Mouse (Mus musculus): ENCODE measurements around the gene Setd1b. TPM values are rescaled to one million over a fixed set of nuclear protein-coding genes. Genes with fewer than 3 reads are reported as not detected.

Gene Setd1b
- total and polyA plus RNA-seq, 3 experiments, result 2.1 to 90.6 (median 76.7) TPM

DNA sequence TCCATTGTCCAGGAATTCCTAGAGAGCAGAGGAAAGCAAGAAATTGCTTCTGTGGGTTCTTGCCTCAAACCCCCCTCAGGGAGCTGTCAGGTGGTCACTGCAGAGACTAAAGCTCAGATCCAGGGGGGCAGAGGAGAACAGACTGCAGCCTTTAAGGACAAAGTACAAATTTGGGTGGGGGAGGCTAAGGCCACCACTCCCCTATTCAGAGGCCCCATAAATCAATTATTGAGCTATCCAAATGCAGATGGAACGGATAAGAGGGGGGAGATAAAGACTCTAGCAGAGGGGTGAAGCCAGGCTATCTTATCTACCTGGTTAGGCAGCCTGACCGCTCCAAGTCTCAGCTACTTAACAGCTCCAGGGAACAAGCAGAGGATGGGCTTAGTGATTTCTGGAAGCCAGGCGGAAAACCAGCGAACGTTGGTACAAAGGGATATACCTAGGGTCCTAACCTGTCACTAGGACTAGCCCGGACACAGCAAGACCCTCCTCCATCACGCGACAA is 7.1 kb upstream of the Setd1b start:
- TF ChIP-seq CTCF (IDR thresholded peaks at IDR 0.05; ENCODE audit: low read depth, low read length) (no peak), GATA1 (IDR thresholded peaks at IDR 0.05; ENCODE audit: borderline replicate concordance, low read length) (no peak), POLR2AphosphoS5 (IDR thresholded peaks at IDR 0.05; ENCODE audit: insufficient replicate concordance, low read depth, low read length) (no peak), TAL1 (conservative IDR thresholded peaks at IDR 0.05; ENCODE audit: low read depth, low read length) (no peak), GATA2 (IDR thresholded peaks at IDR 0.05; ENCODE audit: borderline replicate concordance, low read depth, low read length) (no peak)
- Histone ChIP-seq H3K4me1 (ENCODE audit: insufficient read depth, low read depth, low read length) (peaks cover 85% of the 10 kb centered on the region), H3K27me3 (ENCODE audit: insufficient read depth, low read length) (no peaks in the 10 kb centered on the region), H3K4me3 (ENCODE audit: low read depth, low read length) (peak overlapping the region; percentile 76; the same call in 1 of the 2 replicates), H3K36me3 (replicated peaks) (peaks cover 61% of the 10 kb centered on the region), H3K9me3 (replicated peaks) (no peaks in the 10 kb centered on the region)
- DNase-seq (ENCODE audit: low spot score) (no peak), ATAC-seq (ENCODE audit: extremely low read depth, insufficient number of reproducible peaks, low FRiP score, poor library complexity, severe bottlenecking) (no peak)

DNA sequence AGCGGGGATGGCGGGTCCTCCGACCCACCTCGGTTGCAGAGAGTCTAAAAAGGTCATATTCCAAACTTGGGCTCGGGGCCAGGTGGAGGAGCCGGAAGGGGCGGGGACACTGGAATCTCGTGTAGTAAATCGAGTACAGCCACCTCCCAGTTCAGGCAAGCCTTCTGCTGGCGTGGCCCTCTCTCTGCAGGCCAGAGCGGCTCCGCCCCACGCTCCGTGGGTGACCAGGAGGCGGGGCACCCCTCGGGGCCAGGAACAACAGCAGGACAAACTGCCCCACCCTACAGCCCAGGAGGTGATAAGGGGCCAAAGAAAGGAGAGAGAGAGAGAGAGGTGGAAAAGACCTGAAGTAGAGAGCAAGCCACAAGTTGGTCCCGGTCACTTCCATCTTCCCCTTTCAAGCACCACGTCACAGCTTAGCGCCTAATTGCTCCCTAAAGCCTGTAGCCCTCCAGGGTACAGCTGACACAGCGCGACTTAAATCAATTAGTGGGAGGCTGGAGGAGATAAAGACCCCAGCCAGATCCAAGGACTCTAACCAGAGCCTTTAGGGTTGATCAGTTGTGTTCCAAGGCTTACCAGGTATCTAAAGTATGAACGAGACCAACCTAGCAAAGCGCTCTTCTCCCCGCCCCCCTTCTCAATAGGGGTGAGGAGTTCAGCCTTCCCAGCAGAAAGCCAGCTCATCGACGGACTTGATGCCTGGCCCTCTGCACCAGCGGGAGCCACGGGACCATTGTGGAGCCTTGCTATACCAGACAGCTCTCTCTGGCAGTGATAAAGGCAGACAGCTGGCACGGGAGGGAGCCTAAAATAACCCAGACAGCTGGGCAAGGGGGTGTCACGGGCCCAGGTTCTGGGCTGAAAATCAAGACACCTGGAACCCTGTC is 6.3 kb upstream of the Setd1b start:
- Histone ChIP-seq H3K27me3 (ENCODE audit: insufficient read depth, low read length) (no peaks in the 10 kb centered on the region), H3K4me1 (ENCODE audit: insufficient read depth, low read depth, low read length) (peaks cover 85% of the 10 kb centered on the region), H3K9me3 (replicated peaks) (no peaks in the 10 kb centered on the region), H3K36me3 (replicated peaks) (peaks cover 55% of the 10 kb centered on the region), H3K4me3 (ENCODE audit: low read depth, low read length) (peak overlapping the region; percentile 76)
- DNase-seq (ENCODE audit: low spot score), result peak; percentile 70
- peak; percentile 48 for ATAC-seq (ENCODE audit: extremely low read depth, insufficient number of reproducible peaks, low FRiP score, poor library complexity, severe bottlenecking)
- TF ChIP-seq POLR2AphosphoS5 (IDR thresholded peaks at IDR 0.05; ENCODE audit: insufficient replicate concordance, low read depth, low read length), result no peak
- no peak for TF ChIP-seq CTCF (IDR thresholded peaks at IDR 0.05; ENCODE audit: low read depth, low read length)
- TF ChIP-seq TAL1 (conservative IDR thresholded peaks at IDR 0.05; ENCODE audit: low read depth, low read length), result no peak
- TF ChIP-seq GATA1 (IDR thresholded peaks at IDR 0.05; ENCODE audit: borderline replicate concordance, low read length), result no peak
- no peak for TF ChIP-seq GATA2 (IDR thresholded peaks at IDR 0.05; ENCODE audit: borderline replicate concordance, low read depth, low read length)

DNA sequence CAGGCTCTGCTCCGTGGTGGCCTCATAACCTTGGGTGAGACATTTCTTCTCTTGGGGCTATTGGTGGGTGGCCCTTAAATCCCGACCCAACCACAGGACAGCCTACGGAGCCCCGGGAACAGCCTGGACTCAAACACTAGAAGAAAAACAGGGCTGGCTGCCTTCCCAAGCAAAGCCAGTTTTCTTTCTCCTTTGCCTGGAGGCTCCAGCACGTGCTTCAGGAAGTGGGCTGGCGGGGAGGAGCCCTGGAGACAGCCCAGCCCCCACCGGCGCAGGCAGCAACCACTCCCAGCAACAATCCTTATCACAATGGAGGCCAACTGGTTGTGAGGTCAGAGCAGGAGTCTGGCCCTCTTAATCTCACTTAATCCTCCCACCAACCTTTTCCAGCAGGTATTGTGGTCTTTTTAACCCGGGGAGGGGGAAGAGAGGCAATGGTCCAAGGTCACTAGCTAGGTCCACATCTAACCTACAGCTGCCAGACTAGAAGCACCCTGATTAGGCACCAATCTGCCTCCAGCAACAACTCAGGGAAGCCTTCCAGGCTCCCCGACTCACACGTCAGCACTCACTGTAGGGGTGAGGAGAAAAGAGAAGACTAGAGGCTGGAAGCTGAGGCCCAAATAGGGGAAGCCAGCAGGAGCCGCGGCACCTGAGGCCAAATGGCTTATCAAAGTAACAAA is 5.5 kb upstream of the Setd1b start:
- Histone ChIP-seq H3K36me3 (replicated peaks) (peaks cover 54% of the 10 kb centered on the region), H3K9me3 (replicated peaks) (no peaks in the 10 kb centered on the region), H3K27me3 (ENCODE audit: insufficient read depth, low read length) (no peaks in the 10 kb centered on the region), H3K4me1 (ENCODE audit: insufficient read depth, low read depth, low read length) (peaks cover 83% of the 10 kb centered on the region), H3K4me3 (ENCODE audit: low read depth, low read length) (peak overlapping the region; percentile 76)
- ATAC-seq (ENCODE audit: extremely low read depth, insufficient number of reproducible peaks, low FRiP score, poor library complexity, severe bottlenecking) (0 out of 2 replicates have a peak, but pooled peaks have one; percentile 22), DNase-seq (ENCODE audit: low spot score) (peak; percentile 76)
- TF ChIP-seq GATA1 (IDR thresholded peaks at IDR 0.05; ENCODE audit: borderline replicate concordance, low read length) (no peak), CTCF (IDR thresholded peaks at IDR 0.05; ENCODE audit: low read depth, low read length) (no peak), TAL1 (conservative IDR thresholded peaks at IDR 0.05; ENCODE audit: low read depth, low read length) (no peak), GATA2 (IDR thresholded peaks at IDR 0.05; ENCODE audit: borderline replicate concordance, low read depth, low read length) (no peak), POLR2AphosphoS5 (IDR thresholded peaks at IDR 0.05; ENCODE audit: insufficient replicate concordance, low read depth, low read length) (no peak)

DNA sequence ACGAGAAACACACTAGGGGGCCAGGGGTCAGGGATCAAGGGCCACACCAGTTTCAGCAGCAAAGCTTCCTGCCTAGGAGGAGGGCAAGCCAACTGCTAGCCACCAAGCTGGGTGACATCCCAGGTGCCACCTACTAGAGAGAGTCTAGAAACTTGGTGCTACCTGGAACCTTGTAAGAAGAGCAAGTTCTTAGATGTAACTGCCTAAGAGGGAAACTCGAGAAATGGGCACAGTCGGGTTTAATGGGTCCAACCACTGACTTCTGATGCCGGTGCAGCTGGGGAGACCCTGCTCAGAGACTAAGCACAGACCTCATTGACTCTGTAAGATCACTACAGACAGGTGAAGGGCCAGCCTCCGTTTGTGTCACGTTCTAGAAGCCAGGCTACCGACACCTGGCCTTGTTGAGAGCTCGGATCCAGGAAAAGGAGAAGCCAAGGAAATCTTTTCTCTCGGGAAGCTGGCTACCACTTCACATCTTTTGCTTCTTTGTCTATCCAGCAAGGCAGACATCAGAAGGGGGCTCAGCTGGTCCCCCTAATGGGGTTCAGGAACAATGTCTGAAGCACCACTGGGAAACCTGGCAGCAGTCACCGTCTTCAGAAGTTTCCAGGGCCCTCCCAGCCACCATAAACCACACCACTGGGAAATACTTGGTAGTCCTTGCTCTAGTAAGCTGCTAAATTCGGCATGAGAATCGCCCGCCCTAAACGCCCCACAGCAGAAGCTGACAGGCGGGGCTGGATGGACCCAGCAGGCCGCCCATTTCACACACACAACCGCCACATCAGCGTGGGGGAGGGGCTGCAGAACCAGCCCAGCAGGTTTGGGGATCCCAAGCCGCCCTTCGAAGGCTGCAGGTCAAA is 4.7 kb upstream of the Setd1b start:
- Histone ChIP-seq H3K9me3 (replicated peaks) (no peaks in the 10 kb centered on the region), H3K36me3 (replicated peaks) (peaks cover 51% of the 10 kb centered on the region), H3K4me1 (ENCODE audit: insufficient read depth, low read depth, low read length) (peaks cover 77% of the 10 kb centered on the region), H3K4me3 (ENCODE audit: low read depth, low read length) (peak overlapping the region; percentile 76), H3K27me3 (ENCODE audit: insufficient read depth, low read length) (no peaks in the 10 kb centered on the region)
- ATAC-seq (ENCODE audit: extremely low read depth, insufficient number of reproducible peaks, low FRiP score, poor library complexity, severe bottlenecking) (peak; percentile 22), DNase-seq (ENCODE audit: low spot score) (peak; percentile 72)
- TF ChIP-seq TAL1 (conservative IDR thresholded peaks at IDR 0.05; ENCODE audit: low read depth, low read length), result no peak

DNA sequence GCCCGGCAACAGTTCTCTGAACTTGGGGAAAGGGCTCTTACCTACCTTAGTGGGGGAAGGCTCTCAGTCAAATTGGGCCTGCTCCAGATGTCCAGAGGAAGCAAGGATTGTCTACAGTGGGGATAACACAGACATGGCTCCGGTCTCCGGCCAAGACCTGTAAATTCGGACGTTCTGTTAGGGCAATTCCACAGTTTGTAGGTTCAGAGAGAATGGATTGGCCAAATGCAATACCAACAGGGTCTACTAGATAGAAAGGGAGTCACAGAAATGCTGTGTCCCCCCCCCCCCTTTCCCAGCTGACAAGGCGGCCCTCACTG is 4.1 kb upstream of the Setd1b start:
- no peaks in the 10 kb centered on the region for H3K27me3 ChIP-seq (ENCODE audit: insufficient read depth, low read length)
- H3K4me3 ChIP-seq (ENCODE audit: low read depth, low read length), result peak overlapping the region; percentile 76
- no peak for TF ChIP-seq CTCF (IDR thresholded peaks at IDR 0.05; ENCODE audit: low read depth, low read length)
- no peak for TF ChIP-seq TAL1 (conservative IDR thresholded peaks at IDR 0.05; ENCODE audit: low read depth, low read length)
- TF ChIP-seq GATA1 (IDR thresholded peaks at IDR 0.05; ENCODE audit: borderline replicate concordance, low read length), result no peak
- TF ChIP-seq POLR2AphosphoS5 (IDR thresholded peaks at IDR 0.05; ENCODE audit: insufficient replicate concordance, low read depth, low read length), result no peak
- TF ChIP-seq GATA2 (IDR thresholded peaks at IDR 0.05; ENCODE audit: borderline replicate concordance, low read depth, low read length), result no peak
- ATAC-seq (ENCODE audit: extremely low read depth, insufficient number of reproducible peaks, low FRiP score, poor library complexity, severe bottlenecking), result no peak
- DNase-seq (ENCODE audit: low spot score), result no peak
- H3K4me1 ChIP-seq (ENCODE audit: insufficient read depth, low read depth, low read length), result peaks cover 71% of the 10 kb centered on the region
- H3K9me3 ChIP-seq (replicated peaks), result no peaks in the 10 kb centered on the region
- H3K36me3 ChIP-seq (replicated peaks), result peaks cover 49% of the 10 kb centered on the region
